Mouse (Mus musculus): ENCODE measurements around the gene Cdyl. TPM values are rescaled to one million over a fixed set of nuclear protein-coding genes. Genes with fewer than 3 reads are reported as not detected.

Cdyl gene
- polyA plus RNA-seq, 1 experiment, result 113 TPM

- Histone ChIP-seq H3K4me1 (ENCODE audit: control insufficient read depth, insufficient read depth, low read length) (no peaks in the 10 kb centered on the region), H3K36me3 (ENCODE audit: control insufficient read depth, insufficient read depth, low read length) (no peaks in the 10 kb centered on the region), H3K27ac (ENCODE audit: control insufficient read depth, insufficient read depth, low read depth, low read length) (no peak overlapping the region), H3K4me3 (ENCODE audit: control insufficient read depth, low read depth, low read length) (no peak overlapping the region), H3K27me3 (ENCODE audit: control insufficient read depth, insufficient read depth, low read length) (no peaks in the 10 kb centered on the region)
- no peak for TF ChIP-seq CTCF (IDR thresholded peaks at IDR 0.05; ENCODE audit: control insufficient read depth, insufficient read depth, insufficient replicate concordance, low read depth, low read length)
- TF ChIP-seq POLR2A (IDR thresholded peaks at IDR 0.05; ENCODE audit: control insufficient read depth, low read depth, low read length), result no peak
Measured at GRCm38 (mm10) chr13:35813348-35814127, 153.9 kb downstream of the Cdyl start.

GRCm38 (mm10) chr13:35815205-35815726 lies 155.6 kb downstream of the Cdyl start:
- no peaks in the 10 kb centered on the region for H3K27me3 ChIP-seq (ENCODE audit: control insufficient read depth, insufficient read depth, low read length)

GRCm38 (mm10) chr13:35815782-35816368 lies 156.2 kb downstream of the Cdyl start:
- TF ChIP-seq CTCF (IDR thresholded peaks at IDR 0.05; ENCODE audit: control insufficient read depth, insufficient read depth, insufficient replicate concordance, low read depth, low read length) (no peak), POLR2A (IDR thresholded peaks at IDR 0.05; ENCODE audit: control insufficient read depth, low read depth, low read length) (no peak)
- Histone ChIP-seq H3K4me1 (ENCODE audit: control insufficient read depth, insufficient read depth, low read length) (no peaks in the 10 kb centered on the region), H3K4me3 (ENCODE audit: control insufficient read depth, low read depth, low read length) (no peak overlapping the region), H3K27me3 (ENCODE audit: control insufficient read depth, insufficient read depth, low read length) (no peaks in the 10 kb centered on the region), H3K36me3 (ENCODE audit: control insufficient read depth, insufficient read depth, low read length) (no peaks in the 10 kb centered on the region), H3K27ac (ENCODE audit: control insufficient read depth, insufficient read depth, low read depth, low read length) (no peak overlapping the region)

More at GRCm38 (mm10) chr13:35815205-35815726, 155.6 kb downstream of the Cdyl start:
- H3K4me1 ChIP-seq (ENCODE audit: control insufficient read depth, insufficient read depth, low read length), result no peaks in the 10 kb centered on the region
- no peak for TF ChIP-seq POLR2A (IDR thresholded peaks at IDR 0.05; ENCODE audit: control insufficient read depth, low read depth, low read length)
- H3K4me3 ChIP-seq (ENCODE audit: control insufficient read depth, low read depth, low read length), result no peak overlapping the region
- no peaks in the 10 kb centered on the region for H3K36me3 ChIP-seq (ENCODE audit: control insufficient read depth, insufficient read depth, low read length)
- H3K27ac ChIP-seq (ENCODE audit: control insufficient read depth, insufficient read depth, low read depth, low read length), result no peak overlapping the region

- no peaks in the 10 kb centered on the region for H3K4me1 ChIP-seq (ENCODE audit: control insufficient read depth, insufficient read depth, low read length)
- TF ChIP-seq CTCF (IDR thresholded peaks at IDR 0.05; ENCODE audit: control insufficient read depth, insufficient read depth, insufficient replicate concordance, low read depth, low read length) (no peak), POLR2A (IDR thresholded peaks at IDR 0.05; ENCODE audit: control insufficient read depth, low read depth, low read length) (no peak)
- no peaks in the 10 kb centered on the region for H3K27me3 ChIP-seq (ENCODE audit: control insufficient read depth, insufficient read depth, low read length)
- H3K27ac ChIP-seq (ENCODE audit: control insufficient read depth, insufficient read depth, low read depth, low read length), result no peak overlapping the region
- H3K36me3 ChIP-seq (ENCODE audit: control insufficient read depth, insufficient read depth, low read length), result no peaks in the 10 kb centered on the region
- no peak overlapping the region for H3K4me3 ChIP-seq (ENCODE audit: control insufficient read depth, low read depth, low read length)
Measured at GRCm38 (mm10) chr13:35817626-35818025, 158.0 kb downstream of the Cdyl start.

- no peaks in the 10 kb centered on the region for H3K36me3 ChIP-seq (ENCODE audit: control insufficient read depth, insufficient read depth, low read length)
- no peak overlapping the region for H3K27ac ChIP-seq (ENCODE audit: control insufficient read depth, insufficient read depth, low read depth, low read length)
- H3K4me3 ChIP-seq (ENCODE audit: control insufficient read depth, low read depth, low read length), result no peak overlapping the region
- no peaks in the 10 kb centered on the region for H3K27me3 ChIP-seq (ENCODE audit: control insufficient read depth, insufficient read depth, low read length)
- H3K4me1 ChIP-seq (ENCODE audit: control insufficient read depth, insufficient read depth, low read length), result no peaks in the 10 kb centered on the region
- TF ChIP-seq POLR2A (IDR thresholded peaks at IDR 0.05; ENCODE audit: control insufficient read depth, low read depth, low read length) (no peak), CTCF (IDR thresholded peaks at IDR 0.05; ENCODE audit: control insufficient read depth, insufficient read depth, insufficient replicate concordance, low read depth, low read length) (no peak)
Measured at GRCm38 (mm10) chr13:35818060-35818459, 158.4 kb downstream of the Cdyl start.

- no peak overlapping the region for H3K27ac ChIP-seq (ENCODE audit: control insufficient read depth, insufficient read depth, low read depth, low read length)
Measured at GRCm38 (mm10) chr13:35821821-35822454, 162.3 kb downstream of the Cdyl start.

GRCm38 (mm10) chr13:35822795-35823194 lies 163.2 kb downstream of the Cdyl start:
- Histone ChIP-seq H3K27me3 (ENCODE audit: control insufficient read depth, insufficient read depth, low read length) (no peaks in the 10 kb centered on the region), H3K36me3 (ENCODE audit: control insufficient read depth, insufficient read depth, low read length) (no peaks in the 10 kb centered on the region), H3K4me1 (ENCODE audit: control insufficient read depth, insufficient read depth, low read length) (no peaks in the 10 kb centered on the region), H3K27ac (ENCODE audit: control insufficient read depth, insufficient read depth, low read depth, low read length) (no peak overlapping the region), H3K4me3 (ENCODE audit: control insufficient read depth, low read depth, low read length) (0 out of 2 replicates have a peak overlapping the region, but pooled peaks have one; percentile 1)
- TF ChIP-seq CTCF (IDR thresholded peaks at IDR 0.05; ENCODE audit: control insufficient read depth, insufficient read depth, insufficient replicate concordance, low read depth, low read length), result no peak
- no peak for TF ChIP-seq POLR2A (IDR thresholded peaks at IDR 0.05; ENCODE audit: control insufficient read depth, low read depth, low read length)

More at GRCm38 (mm10) chr13:35821821-35822454, 162.3 kb downstream of the Cdyl start:
- TF ChIP-seq POLR2A (IDR thresholded peaks at IDR 0.05; ENCODE audit: control insufficient read depth, low read depth, low read length) (no peak), CTCF (IDR thresholded peaks at IDR 0.05; ENCODE audit: control insufficient read depth, insufficient read depth, insufficient replicate concordance, low read depth, low read length) (no peak)
- H3K36me3 ChIP-seq (ENCODE audit: control insufficient read depth, insufficient read depth, low read length), result no peaks in the 10 kb centered on the region
- no peaks in the 10 kb centered on the region for H3K4me1 ChIP-seq (ENCODE audit: control insufficient read depth, insufficient read depth, low read length)
- H3K27me3 ChIP-seq (ENCODE audit: control insufficient read depth, insufficient read depth, low read length), result no peaks in the 10 kb centered on the region
- H3K4me3 ChIP-seq (ENCODE audit: control insufficient read depth, low read depth, low read length), result no peak overlapping the region

All from testis, adult 2 months (tissue).